Mouse (Mus musculus) inflammation-experienced regulatory T-cells, adult 6 months (primary cell): ENCODE data around the gene Ptpn14. TPM values are rescaled to one million over a fixed set of nuclear protein-coding genes. Genes with fewer than 3 reads are reported as not detected.
A peak's percentile ranks its signal among the peaks of the same experiment; 100 is the strongest.

Experiments
- ATAC-seq: one replicate; pipeline ENCODE4 v1.8.0; 2017
- polyA plus RNA-seq, 3 experiments: library from polyadenylated mRNA; unstranded; fragments of 100-300 nt; shearing (Covaris generic); gene quantifications; one replicate each; pipeline ENCODE4 v1.2.1; 2017

Gene Ptpn14
- polyA plus RNA-seq, 3 experiments from 2014 or later: 0.10 to 0.23 TPM; not detected in 1

DNA sequence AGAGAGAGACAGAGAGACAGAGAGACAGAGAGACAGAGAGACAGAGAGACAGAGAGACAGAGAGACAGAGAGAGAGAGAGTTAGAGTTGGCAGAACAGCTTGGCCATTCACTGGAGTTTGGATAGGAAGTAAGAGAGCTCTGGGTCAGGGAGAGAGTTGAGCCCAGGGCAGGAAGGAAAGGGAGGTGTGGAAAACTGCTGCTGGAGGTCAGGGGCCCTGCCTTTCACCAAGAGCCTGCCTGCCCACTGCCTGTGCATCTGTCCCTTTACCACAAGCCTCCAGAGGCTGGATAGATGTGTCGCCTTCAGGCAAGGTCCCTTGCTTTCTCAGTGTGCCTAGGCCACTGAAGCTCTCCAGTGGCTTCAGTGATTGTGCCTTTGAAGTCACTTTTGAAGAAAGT is 46.7 kb downstream of the Ptpn14 start:
- no peak for ATAC-seq

DNA sequence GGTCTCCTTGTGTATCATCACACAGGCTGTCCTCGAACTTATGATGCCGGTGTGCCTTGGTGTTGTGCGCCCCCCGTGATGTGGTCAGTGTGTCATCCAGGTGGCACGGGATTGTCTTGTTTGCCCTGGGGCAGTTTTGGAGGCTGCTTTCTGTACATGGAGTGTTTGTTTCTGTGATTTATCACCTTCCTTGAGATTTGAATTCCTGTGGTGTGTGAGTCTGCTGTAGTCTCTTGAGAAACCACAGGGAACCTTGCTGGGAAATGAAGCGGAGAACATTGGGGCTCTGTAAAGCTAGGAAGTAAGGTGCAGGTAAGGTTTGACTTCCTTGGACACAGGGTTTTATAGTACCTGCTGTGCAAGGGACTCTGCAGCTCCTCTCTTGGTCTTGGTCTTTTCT is 49.1 kb downstream of the Ptpn14 start:
- ATAC-seq: no peak

DNA sequence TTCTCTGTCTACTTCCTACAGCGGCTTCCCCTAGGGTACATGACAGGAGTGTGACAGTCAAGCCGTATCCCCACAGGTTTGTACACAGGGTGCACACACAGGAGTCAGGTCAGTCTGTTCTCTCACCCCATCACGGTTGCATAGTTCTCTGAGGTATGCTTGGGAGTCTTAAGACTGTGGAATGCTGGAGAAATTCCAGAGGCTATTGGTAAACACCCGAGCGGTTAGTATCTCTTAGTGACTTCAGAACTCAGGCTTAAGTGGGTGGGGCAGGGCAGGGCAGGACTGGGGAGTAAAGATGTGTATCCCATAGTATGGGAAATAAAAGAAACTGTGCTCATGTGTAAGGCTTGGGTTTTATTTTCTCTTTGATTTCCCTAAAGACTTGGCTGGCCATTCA is 50.3 kb downstream of the Ptpn14 start:
- ATAC-seq: no peak

DNA sequence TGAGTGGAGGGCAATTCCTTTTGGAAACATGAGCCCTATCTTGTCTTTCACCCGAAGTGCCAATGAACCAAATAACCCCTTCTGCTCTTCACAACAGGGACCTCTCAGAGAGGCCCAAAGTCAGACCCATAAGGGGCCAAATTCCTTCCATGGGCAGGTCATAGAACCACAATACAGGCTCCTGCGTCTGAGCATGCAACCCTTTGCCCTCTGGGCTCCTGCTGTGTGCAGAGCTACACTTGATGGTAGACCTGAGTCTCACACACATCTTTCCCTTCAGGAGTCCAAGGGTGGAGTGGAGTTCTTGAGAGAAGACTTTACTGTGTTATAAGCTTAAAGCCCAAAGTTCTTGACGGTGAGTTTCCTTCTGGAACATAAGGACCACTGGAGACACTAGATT is 51.2 kb downstream of the Ptpn14 start:
- no peak for ATAC-seq

DNA sequence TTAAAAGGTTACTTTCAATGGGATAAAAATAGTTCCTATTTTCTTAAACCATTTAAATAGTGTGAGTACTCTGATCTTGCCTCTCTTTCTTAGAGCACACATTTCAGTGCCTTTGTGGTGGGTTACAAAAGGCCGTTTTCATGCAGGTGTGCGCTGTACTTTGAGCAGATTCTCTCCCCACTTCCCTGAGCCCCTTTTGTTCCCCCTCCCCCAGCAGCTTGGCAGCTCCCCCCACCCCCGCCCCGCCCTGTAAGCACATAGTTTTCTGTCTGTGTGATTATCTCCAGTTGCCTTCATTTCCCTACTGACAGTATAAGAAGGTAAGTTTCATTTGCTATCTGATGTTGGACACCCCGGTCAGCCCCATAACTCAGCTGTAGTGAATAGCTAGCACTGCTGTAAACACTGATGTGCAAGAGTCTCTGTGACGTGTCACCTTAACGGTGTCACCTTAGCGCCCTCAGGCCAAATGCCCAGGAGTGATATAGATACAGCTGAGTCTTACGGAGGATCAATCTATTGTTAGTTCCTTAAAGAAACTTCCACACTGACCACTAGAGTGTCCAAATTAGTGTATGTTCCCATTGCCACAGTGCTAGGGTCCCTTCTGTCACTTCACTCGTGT is 53.8 kb downstream of the Ptpn14 start:
- no peak for ATAC-seq

DNA sequence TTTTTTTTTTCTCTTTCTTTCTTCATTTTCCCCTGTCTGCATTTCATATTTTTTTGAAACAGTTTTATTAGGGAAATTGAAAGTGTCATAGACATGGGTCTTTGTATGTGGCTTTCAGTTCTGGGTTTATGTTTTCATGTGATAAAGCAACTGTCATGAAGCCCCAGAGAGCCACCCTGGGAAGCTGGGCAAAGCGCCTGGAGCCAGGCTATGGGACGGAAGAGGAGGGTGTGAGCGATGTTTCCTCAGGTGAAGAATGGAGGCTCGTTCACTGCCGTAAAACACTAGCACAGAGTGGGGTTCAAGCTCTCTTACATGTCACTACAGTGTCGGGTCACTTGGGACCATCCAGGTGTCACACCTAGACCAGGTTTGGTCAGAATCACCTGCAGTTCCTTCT is 54.6 kb downstream of the Ptpn14 start:
- ATAC-seq: no peak

DNA sequence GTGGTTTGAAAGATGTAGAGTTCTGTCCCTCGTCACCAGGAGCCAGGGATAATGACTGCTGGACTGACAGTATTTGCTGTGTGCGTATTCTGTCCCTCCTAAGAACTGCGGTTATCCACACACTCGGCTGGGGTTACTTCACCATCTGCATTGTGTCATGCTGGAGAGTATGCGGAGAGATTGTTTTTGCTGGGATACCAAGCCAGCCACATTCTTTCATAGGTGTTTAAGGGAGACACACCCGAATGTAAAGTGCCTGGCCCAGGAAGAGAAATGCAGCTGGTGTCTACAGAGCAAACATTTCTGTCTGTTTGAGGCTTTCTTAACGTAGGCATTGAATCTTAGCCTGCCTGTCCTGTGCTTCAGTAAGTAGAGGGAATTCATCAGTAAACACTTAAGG is 56.4 kb downstream of the Ptpn14 start:
- ATAC-seq: no peak

DNA sequence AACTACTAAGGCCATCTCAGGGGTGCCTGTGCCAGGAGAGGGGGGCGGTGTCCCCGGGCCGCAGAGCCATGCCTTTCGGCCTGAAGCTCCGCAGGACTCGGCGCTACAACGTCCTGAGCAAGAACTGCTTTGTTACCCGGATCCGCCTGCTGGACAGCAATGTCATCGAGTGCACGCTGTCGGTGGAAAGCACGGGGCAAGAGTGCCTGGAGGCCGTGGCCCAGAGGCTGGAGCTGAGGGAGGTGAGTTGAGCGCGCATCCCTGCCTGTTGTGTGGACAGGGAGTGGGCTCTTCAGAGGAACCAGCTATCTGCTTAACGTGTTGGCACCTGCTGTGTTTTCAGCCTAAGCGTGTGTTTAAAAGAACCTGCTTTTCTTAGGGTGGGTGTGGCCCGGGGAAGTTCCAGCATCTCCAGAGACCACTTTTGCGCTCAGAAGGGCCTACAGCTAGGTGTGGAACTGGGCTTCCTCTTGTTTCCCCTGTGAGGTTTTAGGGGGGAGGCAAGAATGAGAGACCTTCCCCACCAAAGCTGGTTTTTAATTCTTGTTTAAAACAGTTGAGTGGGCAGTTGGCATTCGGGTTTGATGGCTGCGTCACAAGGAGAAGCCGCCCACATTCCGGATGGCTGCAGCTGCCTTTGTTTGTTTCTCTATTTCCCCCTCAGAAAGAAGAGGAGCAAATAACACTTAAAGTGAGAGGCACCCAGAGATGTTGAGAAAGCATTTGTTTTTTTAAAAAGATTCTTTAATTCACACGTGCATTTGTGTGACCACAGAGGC is 58.8 kb downstream of the Ptpn14 start:
- ATAC-seq: no peak

DNA sequence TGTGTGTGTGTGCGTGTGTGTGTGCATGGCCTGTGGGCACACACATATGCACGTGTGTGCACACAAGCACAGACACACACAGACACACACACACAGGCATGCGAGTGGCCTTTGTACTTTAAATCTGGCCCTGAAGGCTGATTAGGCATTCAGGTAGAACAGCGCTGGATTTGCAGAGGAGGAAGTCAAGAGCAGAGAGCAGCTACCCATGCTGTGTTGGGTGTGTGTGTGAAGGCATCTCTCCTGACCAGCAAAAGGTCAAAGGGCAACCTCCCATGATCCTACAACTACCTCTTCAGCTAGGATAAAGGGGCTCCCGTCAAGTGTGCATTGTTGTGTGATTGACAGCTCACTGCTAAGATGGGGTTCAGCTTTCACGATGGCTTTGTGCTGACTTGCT is 61.5 kb downstream of the Ptpn14 start:
- ATAC-seq: no peak

DNA sequence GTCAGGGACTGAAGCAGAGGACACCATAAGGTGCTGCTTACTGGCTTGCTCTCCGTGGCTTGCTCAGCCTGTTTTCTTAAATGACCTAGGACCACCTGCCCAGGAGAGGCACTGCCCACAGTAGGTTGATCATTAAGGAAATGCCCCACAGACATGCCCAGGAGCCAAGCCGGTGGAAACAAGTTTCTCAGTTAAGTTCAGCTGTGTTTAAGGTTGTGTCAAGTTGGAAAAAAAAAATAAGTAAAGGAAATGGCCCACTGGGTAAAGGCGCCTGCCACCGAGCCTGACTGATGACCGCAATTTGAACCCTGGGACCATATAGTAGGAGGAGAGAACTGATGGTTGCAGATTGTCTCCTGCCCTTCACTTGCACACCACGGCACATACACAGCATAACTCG is 62.6 kb downstream of the Ptpn14 start:
- no peak for ATAC-seq

DNA sequence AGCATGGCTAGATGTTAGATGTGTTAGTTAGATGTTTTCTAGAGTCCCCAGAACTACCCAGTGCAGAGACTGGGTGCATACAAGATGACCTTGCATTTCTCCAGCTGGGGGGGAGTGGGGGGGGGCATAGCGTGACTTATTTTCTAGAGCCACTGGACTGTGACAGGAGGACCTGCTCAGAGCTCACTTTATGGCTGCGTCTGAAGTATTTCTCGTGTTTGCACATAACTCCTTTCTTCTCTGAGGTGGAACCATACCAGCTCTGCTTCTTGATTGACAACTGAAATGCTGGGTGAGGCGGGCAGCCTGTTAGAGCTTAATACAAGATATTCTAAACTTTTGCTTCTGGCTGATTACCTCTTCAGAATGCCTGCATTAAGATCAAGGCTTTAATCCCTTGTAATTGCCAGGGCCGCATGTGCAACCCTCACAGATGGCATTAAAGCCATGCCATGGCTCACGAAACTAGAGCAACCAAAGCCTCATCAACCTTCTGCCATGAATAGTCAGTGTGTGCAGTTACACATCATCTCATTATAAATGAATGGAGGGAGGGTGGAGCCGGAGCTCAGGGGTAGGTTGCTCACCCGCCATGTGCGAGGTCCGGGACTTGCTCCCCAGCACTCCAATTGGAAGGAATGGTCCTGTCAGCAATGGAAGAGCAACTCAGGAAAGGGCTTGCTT is 63.6 kb downstream of the Ptpn14 start:
- ATAC-seq: no peak

DNA sequence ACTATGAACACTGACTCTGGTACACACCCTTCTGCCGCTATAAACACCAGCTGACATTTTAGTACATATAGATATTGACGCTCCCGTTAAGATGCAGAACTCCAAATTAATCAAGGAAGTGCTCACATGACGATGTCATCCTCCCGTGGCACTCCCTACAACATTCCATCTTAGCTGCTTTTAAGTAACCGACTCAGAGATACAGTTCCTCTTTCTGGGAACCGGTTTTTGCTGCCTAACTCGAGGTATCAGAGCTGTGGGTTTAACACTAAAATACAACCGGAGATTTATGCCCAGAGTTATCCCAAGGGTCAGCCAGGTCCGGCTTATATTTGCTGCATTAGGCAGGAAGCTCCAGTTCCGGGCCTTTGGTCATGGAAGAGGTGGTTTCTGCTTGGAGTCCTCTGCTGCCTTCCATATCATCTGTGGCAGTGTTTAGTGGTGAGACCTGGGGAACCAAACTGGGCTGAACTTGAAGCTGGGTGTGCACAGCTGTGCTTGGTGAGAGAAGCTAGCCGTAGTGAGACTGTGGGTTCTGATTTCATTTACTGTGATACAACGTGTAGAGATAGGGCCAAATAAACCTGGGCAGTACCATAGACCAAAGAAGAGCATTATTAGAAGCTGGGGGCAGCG is 64.6 kb downstream of the Ptpn14 start:
- ATAC-seq: no peak

DNA sequence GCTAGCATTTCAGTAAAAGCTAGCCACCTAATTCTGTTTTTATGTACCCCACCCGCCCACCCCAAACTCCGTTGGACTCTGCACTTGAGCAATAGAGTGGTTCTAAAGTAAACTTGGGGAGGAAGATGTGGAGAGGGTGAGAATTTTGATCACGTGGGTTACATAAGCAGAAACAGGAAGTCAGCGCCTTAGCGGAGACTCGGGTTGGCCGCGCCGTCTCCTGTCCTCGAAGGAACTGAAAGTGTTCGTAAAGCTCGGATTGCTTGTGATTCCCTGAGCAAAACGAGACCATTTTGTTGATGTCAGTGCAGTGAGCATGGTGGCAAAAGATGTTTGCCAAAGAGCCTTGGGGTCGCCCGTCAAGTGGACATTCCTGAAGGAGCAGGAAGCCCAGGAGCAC is 70.9 kb downstream of the Ptpn14 start:
- peak; percentile 77 for ATAC-seq

DNA sequence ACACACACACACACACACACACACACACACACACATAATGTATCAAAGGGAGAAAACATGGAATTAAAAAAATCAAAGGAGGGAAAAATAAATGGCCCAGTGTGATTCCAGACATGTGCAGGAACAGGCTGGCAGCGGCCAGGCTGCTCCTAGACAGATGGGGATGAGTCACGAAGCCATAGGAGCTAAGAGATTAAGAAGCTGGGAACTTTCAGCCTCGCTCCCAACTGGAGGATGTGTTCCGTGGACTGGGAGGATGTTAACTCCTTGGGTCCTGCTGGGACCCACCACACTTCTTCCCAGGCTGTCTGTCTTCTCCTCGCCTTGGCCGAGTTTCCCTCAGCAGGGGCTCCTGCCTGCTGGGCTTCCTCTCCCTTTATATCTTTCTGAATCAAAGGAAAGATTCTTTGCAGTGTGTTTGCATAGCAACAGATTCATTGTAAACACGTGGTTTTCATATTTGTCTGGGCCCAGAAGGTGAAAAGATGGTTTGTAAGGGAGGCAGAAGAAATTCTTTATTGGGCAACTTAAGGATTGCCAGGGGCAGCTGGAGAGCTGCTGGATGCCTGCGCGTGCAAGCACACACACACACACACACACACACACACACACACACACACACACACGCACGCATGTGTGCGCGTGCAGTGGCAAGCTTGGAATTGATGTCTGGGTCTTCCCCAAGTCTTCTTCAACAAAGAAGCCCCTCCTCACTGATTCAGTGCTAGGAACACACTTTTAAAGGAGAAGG is 72.3 kb downstream of the Ptpn14 start:
- no peak for ATAC-seq

DNA sequence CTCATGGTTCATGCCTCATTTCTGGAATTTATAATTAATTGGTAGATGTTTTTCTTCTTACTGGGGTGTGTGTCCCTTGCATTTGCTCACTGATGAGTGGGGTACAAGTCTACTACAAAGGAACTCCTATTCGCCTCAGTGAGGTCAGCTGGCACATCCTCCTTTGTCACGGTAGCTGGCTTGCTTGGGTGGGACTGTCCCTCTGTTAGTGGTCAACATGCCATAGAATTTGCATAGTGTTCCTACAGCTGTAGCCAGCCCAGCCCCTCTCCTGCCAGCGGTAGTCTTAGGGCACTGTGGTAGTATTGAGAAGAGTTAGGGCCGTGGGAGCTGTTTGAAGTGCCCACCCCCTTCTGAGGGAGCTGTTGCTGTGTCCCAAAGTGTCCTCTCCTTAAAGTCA is 73.2 kb downstream of the Ptpn14 start:
- ATAC-seq: no peak

DNA sequence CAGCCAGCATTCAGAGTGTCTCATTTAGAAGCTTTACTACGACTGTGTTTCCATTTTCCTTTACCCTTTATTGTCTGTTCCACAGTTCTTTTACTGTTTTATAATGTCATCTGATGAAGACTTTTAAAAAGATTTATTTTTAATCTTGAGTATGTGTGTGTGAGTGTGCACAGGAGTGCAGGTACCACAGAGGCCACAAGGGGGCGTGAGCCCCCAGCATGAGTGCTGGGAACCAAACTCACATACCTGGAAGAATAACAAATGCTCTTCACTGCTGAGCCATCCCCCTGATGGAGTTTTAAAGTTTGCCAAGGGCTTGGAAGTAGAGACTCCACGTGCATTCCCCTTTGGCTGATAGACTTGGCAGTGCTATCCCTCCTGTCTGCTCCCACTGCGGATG is 74.5 kb downstream of the Ptpn14 start:
- ATAC-seq: no peak

DNA sequence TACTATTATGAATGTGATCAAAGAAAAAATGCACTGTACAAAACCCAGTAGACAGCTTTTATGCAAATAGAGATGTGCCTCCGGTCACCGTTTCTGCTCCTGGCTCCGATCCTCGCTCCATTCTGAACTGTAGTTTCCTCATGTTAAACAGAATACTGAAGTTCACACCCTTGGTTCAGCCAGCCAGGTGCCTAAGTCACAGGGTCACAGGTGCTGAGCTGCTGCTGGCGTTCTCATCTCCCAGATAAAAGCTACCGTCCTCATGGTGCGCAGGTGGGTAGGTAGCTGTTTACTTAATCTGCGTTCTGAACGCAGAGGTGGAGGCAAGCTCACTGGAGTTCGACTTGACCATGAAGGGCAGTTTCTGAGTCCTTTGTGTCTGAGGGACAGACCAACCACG is 75.7 kb downstream of the Ptpn14 start:
- no peak for ATAC-seq

DNA sequence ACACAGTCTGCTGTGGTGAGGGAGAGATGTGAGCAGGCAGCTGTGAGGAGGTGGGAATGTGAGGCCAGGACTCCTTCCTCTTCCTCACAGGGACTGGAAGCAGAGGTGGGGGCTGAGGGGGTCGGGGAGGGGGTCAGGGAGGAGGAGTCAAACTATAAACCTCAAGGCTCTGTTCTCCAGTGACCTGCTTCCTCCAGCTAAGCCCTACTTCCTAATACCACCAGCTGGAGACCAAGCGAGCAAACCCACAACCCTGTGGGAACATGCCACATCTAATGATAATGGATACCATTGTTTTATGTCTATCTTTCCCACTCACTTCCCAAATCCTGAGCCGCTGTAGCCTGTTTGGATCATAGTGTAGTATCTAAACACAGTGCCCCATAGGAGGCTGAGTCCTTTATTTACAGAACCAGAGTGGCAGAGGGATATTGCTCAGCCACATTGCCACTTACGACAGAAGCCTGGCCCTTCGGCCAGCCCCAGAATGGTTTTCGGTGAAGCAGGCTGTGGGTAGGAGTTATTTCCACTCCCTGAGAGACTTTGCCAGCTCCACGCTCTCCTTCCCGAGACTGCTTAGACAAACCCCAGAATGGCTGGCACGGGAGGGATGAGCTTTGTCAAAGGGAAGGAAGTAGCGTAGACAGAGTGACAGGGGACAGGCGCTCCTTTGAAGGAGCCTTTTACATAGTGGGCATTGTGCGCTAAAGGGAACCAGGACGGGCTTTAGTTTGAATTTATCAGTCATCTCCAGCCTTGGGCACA is 78.6 kb downstream of the Ptpn14 start:
- ATAC-seq: no peak

DNA sequence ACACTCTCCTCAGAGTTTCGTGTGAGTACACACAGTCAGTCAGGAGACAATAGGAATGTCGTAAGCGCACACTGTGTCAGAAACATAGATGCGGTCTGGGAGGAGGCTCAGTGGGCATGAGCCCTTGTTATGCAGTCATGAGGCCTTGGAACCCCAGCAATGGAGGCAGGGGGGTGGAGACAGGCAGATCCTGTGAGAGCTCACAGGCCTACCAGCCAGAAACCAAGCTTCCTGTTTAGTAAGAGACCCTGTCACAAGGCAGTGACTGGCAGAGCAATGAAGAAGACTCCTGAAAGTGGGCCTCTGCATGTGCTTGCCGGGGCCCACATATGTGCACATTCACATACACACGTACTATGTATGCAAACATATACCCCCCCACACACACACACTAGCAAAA is 79.9 kb downstream of the Ptpn14 start:
- ATAC-seq: no peak

DNA sequence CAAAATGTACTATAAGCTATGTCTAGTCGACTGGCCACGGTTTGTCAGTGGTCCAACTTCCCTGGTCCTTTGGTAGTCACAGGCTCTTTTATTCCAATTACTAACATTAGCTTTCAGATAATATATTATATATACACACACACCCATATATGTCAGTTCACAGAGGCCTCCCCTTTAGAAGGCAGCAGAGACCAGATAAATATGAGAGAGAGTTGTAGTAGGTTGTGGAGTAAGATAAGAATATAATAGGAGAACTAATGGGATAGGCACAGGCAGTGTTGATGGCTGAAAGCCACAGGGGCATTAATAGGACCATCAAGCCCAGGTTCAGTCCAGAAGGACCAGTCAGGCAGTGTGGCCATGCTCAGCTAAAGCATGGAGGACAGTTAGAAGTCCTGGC is 80.4 kb downstream of the Ptpn14 start:
- ATAC-seq: no peak

DNA sequence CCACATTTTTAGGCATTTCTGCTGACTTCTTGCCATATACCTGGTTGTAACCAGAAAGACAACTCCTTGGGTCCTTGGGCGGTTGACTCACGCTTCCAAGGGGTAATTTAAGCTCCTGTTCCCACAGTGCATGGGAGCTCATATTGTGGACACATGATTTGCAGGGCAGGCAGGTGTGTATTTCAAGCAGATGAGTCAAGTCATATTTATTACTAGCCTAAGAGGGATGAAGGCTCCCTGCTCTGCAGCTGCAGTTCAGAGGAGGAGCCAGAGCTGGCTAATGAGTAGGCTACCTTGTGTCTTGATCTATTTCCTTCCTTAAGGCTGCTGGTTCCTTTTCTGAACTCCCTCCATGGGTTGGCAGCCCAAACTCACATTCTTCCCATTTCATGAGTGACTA is 83.7 kb downstream of the Ptpn14 start:
- no peak for ATAC-seq

DNA sequence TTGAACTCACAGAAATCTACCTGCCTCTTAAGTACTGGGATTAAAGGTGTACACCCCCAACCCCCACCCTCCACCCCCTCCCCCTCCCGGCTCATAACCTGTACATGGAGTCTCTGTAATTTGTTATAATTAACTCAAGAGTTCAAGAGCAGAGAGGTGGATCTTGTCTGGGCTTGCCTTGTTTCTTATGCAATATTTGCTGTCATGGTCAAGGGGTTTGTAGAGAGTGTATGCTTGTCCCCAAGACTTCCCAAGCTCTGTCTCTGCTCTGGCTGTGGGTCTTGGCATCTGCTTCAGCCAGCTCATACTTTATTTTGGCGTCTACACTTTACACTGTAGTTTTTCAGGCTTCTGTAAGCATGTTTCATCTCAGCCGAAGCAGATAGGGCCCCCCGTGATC is 86.3 kb downstream of the Ptpn14 start:
- no peak for ATAC-seq
